Mouse (Mus musculus) testis, adult 2 months (tissue): ENCODE data around the gene Cstf3. TPM values are rescaled to one million over a fixed set of nuclear protein-coding genes. Genes with fewer than 3 reads are reported as not detected.

Experiments
- H3K27ac ChIP-seq: fragments of 200-500 bp; 2 replicates; pipeline ENCODE4 v1.5.1; 2012; ENCODE audit warnings: low read depth, low read length; ENCODE audit not compliant: control insufficient read depth, insufficient read depth
- H3K27me3 ChIP-seq: fragments of 200-500 bp; 2 replicates; pipeline ENCODE4 v1.6.1; 2012; ENCODE audit warnings: mild to moderate bottlenecking, low read length, moderate library complexity; ENCODE audit not compliant: control insufficient read depth, insufficient read depth
- H3K36me3 ChIP-seq: fragments of 200-500 bp; 2 replicates; pipeline ENCODE4 v1.6.1; 2012; ENCODE audit warnings: mild to moderate bottlenecking, low read length; ENCODE audit not compliant: control insufficient read depth, insufficient read depth
- H3K4me1 ChIP-seq: fragments of 200-500 bp; 2 replicates; pipeline ENCODE4 v1.6.1; 2012; ENCODE audit warnings: low read length; ENCODE audit not compliant: control insufficient read depth, insufficient read depth
- H3K4me3 ChIP-seq: fragments of 200-500 bp; 2 replicates; pipeline ENCODE4 v1.5.1; 2012; ENCODE audit warnings: low read depth, mild to moderate bottlenecking, low read length, moderate library complexity, mixed read lengths; ENCODE audit not compliant: control insufficient read depth
- CTCF ChIP-seq: fragments of 200-500 bp; IDR thresholded peaks from 2 replicates; pipeline ENCODE4 v1.5.1; 2012; ENCODE audit warnings: low read depth, mild to moderate bottlenecking, inconsistent platforms, low read length, moderate library complexity; ENCODE audit not compliant: control insufficient read depth, insufficient read depth, insufficient replicate concordance
- POLR2A ChIP-seq: fragments of 200-500 bp; IDR thresholded peaks from 2 replicates; pipeline ENCODE4 v1.6.1; 2012; ENCODE audit warnings: low read depth, mild to moderate bottlenecking, inconsistent platforms, low read length, moderate library complexity; ENCODE audit not compliant: control insufficient read depth
- polyA plus RNA-seq: library from polyadenylated mRNA; depleted of rRNA; stranded (reverse); fragments of >200 nt; gene quantifications from 2 replicates; pipeline ENCODE4 v1.2.3, GENCODE M21; 2012

Gene Cstf3
- polyA plus RNA-seq, 1 experiment: 14.8 TPM

- Histone ChIP-seq H3K4me1 (no peaks in the 10 kb centered on the region; the same call in 1 of the 2 replicates), H3K27ac (no peak overlapping the region), H3K4me3 (peak overlapping the region; percentile 69), H3K36me3 (no peaks in the 10 kb centered on the region), H3K27me3 (no peaks in the 10 kb centered on the region)
- TF ChIP-seq CTCF: no peak
- no peak for TF ChIP-seq POLR2A
Measured at GRCm38 (mm10) chr2:104699659-104700058, 109.3 kb downstream of the Cstf3 start.

GRCm38 (mm10) chr2:104703158-104703557, 112.8 kb downstream of the Cstf3 start:
- no peaks in the 10 kb centered on the region for H3K36me3 ChIP-seq
- no peaks in the 10 kb centered on the region; the same call in 1 of the 2 replicates for H3K4me1 ChIP-seq
- no peak overlapping the region for H3K4me3 ChIP-seq
- H3K27me3 ChIP-seq: no peaks in the 10 kb centered on the region
- H3K27ac ChIP-seq: no peak overlapping the region
- TF ChIP-seq POLR2A (no peak), CTCF (no peak)

DNA sequence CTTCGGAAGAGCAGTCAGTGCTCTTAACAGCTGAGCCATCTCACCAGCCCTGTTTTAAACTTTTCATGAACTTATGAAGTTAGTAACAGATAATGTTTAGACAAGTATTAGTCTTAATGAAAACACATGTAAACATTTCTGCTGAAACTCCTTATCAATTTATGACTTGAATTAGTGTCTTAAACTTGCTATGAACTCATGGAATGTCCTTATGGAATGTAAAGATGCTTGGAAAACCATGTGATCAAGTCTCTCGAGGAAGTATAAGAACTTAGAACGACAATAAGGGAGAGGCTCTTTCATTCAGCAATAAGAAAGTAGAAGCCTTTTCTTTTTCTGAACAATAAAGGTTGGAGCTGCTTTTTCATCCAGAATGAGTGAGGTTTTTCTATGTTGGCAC, 114.0 kb downstream of the Cstf3 start:
- Histone ChIP-seq H3K4me3 (no peak overlapping the region), H3K4me1 (no peaks in the 10 kb centered on the region; the same call in 1 of the 2 replicates), H3K36me3 (no peaks in the 10 kb centered on the region), H3K27me3 (no peaks in the 10 kb centered on the region), H3K27ac (no peak overlapping the region)
- no peak for TF ChIP-seq CTCF
- no peak for TF ChIP-seq POLR2A

- Histone ChIP-seq H3K27me3 (no peaks in the 10 kb centered on the region), H3K4me1 (peaks cover 4% of the 10 kb centered on the region), H3K4me3 (no peak overlapping the region), H3K27ac (no peak overlapping the region), H3K36me3 (no peaks in the 10 kb centered on the region)
- no peak for TF ChIP-seq POLR2A
- TF ChIP-seq CTCF: no peak
Measured at GRCm38 (mm10) chr2:104709786-104710337, 119.5 kb downstream of the Cstf3 start.

DNA sequence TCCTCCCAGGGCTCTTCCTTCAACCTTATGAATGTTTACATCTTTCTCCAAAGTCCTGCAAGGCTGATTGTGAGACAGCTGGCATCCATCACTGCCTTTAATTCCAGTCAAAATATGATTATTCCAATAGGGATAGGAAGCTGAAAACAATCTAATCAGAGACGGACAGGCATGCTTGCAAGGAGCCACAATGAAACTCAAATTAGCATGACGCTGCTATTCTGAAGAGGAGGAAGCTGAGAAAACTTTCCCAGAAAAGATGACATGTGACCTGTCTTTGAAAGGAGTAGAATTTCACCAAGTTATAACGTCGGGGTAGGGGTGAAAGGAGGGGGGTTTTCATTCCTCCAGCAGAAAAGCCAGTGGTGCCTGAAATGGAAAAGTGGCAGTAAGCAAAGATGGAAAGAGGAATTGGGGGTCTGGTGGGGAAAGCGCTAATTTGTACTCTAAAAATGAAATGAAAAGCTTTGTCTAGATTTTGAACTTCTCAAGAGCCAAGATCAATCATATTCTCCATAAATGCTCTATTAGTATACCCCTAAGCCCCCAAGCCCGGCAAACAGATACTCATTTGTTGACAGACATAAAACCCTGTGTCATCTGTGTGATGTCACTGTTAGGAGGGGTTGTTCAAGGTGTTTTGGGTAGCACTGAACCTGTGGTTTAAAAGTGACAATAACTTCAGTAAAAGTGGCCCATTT, 120.5 kb downstream of the Cstf3 start:
- no peak overlapping the region for H3K27ac ChIP-seq
- H3K27me3 ChIP-seq: no peaks in the 10 kb centered on the region
- no peak overlapping the region for H3K4me3 ChIP-seq
- H3K4me1 ChIP-seq: peaks cover 4% of the 10 kb centered on the region
- H3K36me3 ChIP-seq: no peaks in the 10 kb centered on the region
- TF ChIP-seq CTCF (no peak), POLR2A (no peak)

GRCm38 (mm10) chr2:104711585-104712485, 121.5 kb downstream of the Cstf3 start, which contains the start of gene Tcp11l1:
Gene Tcp11l1 (minus strand): TSS chr2:104712169.
- H3K4me3 ChIP-seq: peak within 1 kb of the TSS; percentile 85
- TF ChIP-seq POLR2A: peak; percentile 10; the same call in 1 of the 2 replicates
- TF ChIP-seq CTCF: no peak
- H3K27ac ChIP-seq: peak within 1 kb of the TSS; percentile 34
- H3K27me3 ChIP-seq: no peaks in the 10 kb centered on the region
- peaks cover 6% of the 10 kb centered on the region for H3K4me1 ChIP-seq
- H3K36me3 ChIP-seq: no peaks in the 10 kb centered on the region

DNA sequence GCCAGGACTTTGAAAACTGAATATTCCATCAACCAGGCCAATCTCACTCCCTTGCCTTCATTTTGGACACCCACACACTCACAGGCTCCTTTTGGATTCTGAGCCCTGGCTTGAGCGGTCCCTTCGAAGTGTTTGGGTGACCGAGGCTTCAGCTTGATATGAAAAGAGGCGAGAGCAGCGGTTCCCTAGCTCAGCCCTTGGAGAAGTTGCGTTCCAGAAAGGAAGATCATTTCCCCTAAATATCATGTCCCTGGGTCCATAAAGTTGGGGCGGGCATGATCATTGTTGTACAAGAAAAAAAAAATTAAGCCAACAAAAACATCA, 122.1 kb downstream of the Cstf3 start:
- Histone ChIP-seq H3K27me3 (no peaks in the 10 kb centered on the region), H3K27ac (peak overlapping the region; percentile 34), H3K4me3 (peak overlapping the region; percentile 85), H3K36me3 (no peaks in the 10 kb centered on the region), H3K4me1 (peaks cover 12% of the 10 kb centered on the region)
- TF ChIP-seq CTCF (no peak), POLR2A (no peak)
